Mouse (Mus musculus): ENCODE data around the gene Ahnak2.
"Not testable (repeated sequence)": the region's sequence is repeated elsewhere in the genome, so short reads cannot be mapped to it uniquely, and the experiment has no call there.

Gene Ahnak2

GRCm38 (mm10) chr12:112801864-112802846, at the start of gene Ahnak2:
Gene Ahnak2, minus strand, starts transcription at chr12:112802657.
- no peak for DNase-seq

- no peak for DNase-seq
Observed at GRCm38 (mm10) chr12:112851116-112851515, 48.7 kb upstream of the Ahnak2 start.

- DNase-seq = no peak
Observed at GRCm38 (mm10) chr12:112850344-112850743, 47.9 kb upstream of the Ahnak2 start.

GRCm38 (mm10) chr12:112849235-112850022, 47.0 kb upstream of the Ahnak2 start:
- no peak for DNase-seq

- DNase-seq = no peak
Observed at GRCm38 (mm10) chr12:112847880-112848279, 45.4 kb upstream of the Ahnak2 start.

GRCm38 (mm10) chr12:112843803-112844202, 41.3 kb upstream of the Ahnak2 start:
- peak; percentile 84 for DNase-seq

GRCm38 (mm10) chr12:112842128-112842527, 39.7 kb upstream of the Ahnak2 start:
- not testable (repeated sequence) for DNase-seq

- DNase-seq = not testable (repeated sequence)
Observed at GRCm38 (mm10) chr12:112841338-112841892, 39.0 kb upstream of the Ahnak2 start.

- DNase-seq = no peak
Observed at GRCm38 (mm10) chr12:112840209-112841086, 38.0 kb upstream of the Ahnak2 start.

GRCm38 (mm10) chr12:112835046-112835445, 32.6 kb upstream of the Ahnak2 start:
- no peak for DNase-seq

GRCm38 (mm10) chr12:112833527-112833926, 31.1 kb upstream of the Ahnak2 start:
- no peak for DNase-seq

- no peak for DNase-seq
Observed at GRCm38 (mm10) chr12:112832411-112832810, 30.0 kb upstream of the Ahnak2 start.

- DNase-seq = no peak
Observed at GRCm38 (mm10) chr12:112830570-112830969, 28.1 kb upstream of the Ahnak2 start.

GRCm38 (mm10) chr12:112830141-112830540, 27.7 kb upstream of the Ahnak2 start:
- no peak for DNase-seq

GRCm38 (mm10) chr12:112829244-112829864, 26.9 kb upstream of the Ahnak2 start, which contains the start of gene Cdca4:
Gene Cdca4, minus strand, starts transcription at chr12:112829423.
- DNase-seq = peak; percentile 97

GRCm38 (mm10) chr12:112828501-112829243, 26.2 kb upstream of the Ahnak2 start:
- no peak for DNase-seq

- no peak for DNase-seq
Observed at GRCm38 (mm10) chr12:112825901-112826300, 23.4 kb upstream of the Ahnak2 start.

- DNase-seq = no peak
Observed at GRCm38 (mm10) chr12:112823221-112823620, 20.8 kb upstream of the Ahnak2 start.

- no peak for DNase-seq
Observed at GRCm38 (mm10) chr12:112822676-112823075, 20.2 kb upstream of the Ahnak2 start.

GRCm38 (mm10) chr12:112821974-112822373, 19.5 kb upstream of the Ahnak2 start:
- DNase-seq = no peak

GRCm38 (mm10) chr12:112821216-112821615, 18.8 kb upstream of the Ahnak2 start:
- no peak for DNase-seq
